Mouse (Mus musculus) spleen, adult 12 weeks (tissue): ENCODE measurements around the gene Apoa1.

Source experiments
- DNase-seq: peaks from one replicate; pipeline ENCODE4 v3.0.0; 2022; ENCODE audit warnings: low spot score

Apoa1 gene

GRCm38 (mm10) chr9:46228491-46228890 is at the start of gene Apoa1:
Gene Apoa1, plus strand, starts transcription at chr9:46228580.
- no peak for DNase-seq

DNA sequence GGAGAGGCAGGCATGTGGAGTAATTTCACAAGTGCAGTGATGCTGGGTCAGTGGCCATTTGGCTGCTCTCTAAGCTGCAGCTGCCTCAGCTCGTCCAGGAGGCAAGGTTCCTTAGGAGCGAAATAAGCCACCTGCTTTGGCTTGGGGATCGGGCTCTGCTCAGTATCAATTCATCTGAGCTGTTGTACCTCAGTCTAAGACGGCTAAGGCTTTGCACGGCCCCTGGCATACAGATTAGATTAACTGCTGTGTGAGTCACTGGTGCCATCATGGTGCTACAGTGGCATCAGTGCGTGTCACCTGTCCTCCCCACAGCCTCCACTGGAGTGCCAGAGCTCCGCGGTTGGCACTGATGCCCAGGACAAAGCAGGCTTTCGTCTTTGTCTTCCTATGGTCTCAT is 49.8 kb upstream of the Apoa1 start:
- no peak for DNase-seq

DNA sequence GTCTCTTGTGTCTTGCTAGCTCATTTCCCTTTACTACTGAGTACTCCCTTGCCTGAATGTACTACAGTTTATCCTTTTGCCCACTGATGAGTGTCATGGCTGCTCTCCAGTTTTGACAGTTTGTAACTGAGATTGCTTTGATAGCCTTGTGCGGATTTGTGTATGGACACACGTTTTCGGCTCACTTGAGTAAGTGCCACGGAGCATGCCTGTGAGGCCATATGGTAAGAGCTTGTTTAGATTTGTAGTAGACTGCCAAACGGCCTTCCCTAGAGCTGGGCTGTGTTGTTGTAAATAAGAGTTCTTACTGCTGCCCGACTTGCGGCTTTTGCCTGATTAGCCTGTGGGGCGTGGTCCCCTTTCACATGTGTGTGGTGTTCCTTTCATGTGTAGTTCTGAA is 47.1 kb upstream of the Apoa1 start:
- DNase-seq: no peak

- DNase-seq: no peak
Observed at GRCm38 (mm10) chr9:46184542-46184941, 43.8 kb upstream of the Apoa1 start.

GRCm38 (mm10) chr9:46185191-46185590 is 43.2 kb upstream of the Apoa1 start:
- no peak for DNase-seq

DNA sequence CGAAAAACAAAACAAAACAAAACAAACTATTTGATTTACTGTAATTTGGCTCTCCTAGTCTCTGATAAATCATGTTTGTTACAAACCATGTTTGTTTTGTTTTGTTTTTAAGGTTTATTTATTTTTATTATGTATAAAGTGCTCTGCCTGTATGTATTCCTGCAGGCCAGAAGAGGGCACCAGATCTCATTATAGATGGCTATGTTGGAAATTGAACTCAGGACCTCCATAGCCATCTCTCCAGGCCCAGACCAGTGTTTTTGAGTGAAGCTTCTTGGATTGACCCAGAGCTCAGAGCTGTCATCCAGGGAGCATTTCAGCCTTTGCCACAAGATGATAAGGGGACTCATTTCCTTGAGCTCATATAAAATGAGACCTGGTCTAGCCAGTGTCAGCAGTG is 42.0 kb upstream of the Apoa1 start:
- DNase-seq: no peak

DNA sequence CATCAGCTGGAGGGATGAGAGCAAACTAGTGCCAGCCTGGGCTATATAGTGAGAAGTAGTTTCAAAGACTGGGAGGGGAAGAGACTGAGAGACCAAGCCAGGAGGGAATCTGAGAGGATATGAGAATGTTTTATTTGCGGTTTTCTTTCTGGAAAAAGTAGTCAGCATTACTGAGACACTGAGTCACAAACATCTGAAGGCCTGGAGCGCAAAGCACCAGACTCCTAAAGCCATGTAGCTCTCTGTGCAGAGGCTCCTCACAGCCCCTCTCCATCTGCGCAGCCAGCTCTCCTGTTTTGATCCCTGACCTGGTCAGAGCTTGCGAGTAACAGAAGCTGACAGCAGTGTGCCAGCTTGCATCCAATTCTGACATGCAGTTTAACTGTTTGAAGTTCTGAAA is 40.0 kb upstream of the Apoa1 start:
- DNase-seq: no peak

DNA sequence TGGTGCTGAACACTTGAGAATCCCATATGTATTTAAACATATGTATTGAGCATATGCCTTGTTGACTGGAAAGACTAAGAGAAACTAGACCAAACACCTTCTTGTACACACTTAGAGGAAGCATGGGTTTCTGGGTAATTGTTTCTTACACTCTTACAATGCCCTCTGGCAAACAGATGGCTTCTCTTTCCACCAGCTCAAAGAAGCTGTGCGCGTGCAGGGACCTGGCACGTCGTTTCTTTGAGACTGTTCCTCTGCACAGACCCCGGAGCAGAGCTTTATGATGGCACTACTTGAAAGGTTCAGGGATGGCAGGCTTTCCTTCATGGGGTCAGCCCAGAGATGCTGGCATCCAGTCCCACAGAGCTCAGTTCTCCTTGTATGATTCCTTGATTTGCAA is 39.4 kb upstream of the Apoa1 start:
- no peak for DNase-seq

GRCm38 (mm10) chr9:46189381-46189780 is 39.0 kb upstream of the Apoa1 start:
- no peak for DNase-seq

DNA sequence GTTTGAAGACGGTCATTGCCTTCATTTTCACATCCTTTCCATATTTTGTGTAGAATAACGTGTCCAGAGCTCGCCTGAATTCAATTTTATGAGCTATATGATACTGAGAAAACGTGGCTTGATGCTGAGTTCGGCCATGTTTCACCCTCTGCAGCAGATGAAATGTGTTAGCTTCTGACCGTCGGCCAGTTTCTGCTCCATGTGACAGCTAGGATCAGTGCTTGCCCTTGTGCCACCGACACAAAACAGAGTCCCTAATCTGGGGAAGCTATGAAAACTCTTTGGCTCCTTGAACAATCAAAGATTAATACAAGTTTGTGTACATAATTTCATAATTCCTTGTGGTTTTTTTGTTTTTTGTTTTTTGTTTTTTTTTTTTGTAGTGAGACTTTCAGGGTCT is 37.1 kb upstream of the Apoa1 start:
- DNase-seq: no peak

DNA sequence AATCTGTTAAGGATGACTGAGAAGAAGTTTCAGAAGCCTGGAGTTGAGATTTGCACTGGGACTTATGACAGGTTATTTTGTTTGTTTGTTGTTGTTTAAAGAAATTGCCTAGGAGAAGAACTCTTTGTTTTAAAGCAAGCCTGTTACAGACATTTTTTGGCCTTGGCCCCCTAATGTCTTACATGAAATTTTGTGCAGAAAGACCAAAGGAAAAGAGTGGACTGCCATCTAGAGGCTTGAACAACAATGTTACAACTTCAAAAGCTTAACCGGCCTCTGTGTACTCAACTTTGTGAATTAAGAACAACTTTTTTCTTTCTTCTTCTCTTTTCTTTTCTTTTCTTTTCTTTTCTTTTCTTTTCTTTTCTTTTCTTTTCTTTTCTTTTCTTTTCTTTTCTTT is 36.7 kb upstream of the Apoa1 start:
- DNase-seq: no peak

GRCm38 (mm10) chr9:46192642-46193041 is 35.7 kb upstream of the Apoa1 start:
- DNase-seq: no peak

DNA sequence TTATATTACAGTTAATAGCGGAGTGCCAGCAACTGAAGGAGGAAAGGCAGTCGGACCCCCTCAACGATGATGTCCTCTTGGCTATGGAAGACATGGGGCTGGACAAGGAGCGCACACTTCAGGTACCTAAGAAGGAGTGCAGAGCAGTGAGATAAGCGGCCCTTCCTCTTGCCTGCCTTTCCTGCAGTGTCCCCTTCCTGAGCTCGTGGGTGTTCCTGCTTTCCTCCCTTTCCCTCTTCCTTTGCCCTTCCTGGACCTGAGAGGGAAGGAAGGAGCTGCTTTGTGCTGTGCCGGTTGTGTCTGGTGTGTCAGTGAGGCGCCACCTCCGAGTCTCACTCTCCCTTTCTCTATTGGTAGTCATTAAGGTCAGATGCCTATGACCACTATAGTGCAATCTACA is 33.6 kb upstream of the Apoa1 start:
- DNase-seq: no peak

- DNase-seq: no peak
Observed at GRCm38 (mm10) chr9:46196699-46197169, 31.6 kb upstream of the Apoa1 start.

GRCm38 (mm10) chr9:46198461-46198860 is 29.9 kb upstream of the Apoa1 start:
- no peak for DNase-seq

DNA sequence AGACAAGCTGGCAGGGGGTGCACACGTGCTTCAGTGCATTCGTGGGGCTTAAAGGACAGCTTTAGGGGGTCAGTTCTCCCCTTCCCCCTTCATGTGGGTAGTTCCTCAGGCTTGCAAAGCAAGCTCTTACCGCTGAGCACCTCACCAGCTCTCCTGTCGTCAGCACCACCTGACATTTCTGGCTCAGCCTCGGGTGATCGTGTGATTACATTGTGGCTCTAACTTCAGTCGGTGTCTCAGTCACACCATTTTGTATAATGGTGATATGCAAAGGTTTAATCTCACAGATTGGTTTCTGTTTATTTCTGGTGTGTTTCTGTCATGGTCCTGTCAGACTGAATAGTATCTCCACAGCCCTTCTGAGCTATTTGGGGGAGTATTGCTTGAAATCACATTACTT is 29.4 kb upstream of the Apoa1 start:
- no peak for DNase-seq

DNA sequence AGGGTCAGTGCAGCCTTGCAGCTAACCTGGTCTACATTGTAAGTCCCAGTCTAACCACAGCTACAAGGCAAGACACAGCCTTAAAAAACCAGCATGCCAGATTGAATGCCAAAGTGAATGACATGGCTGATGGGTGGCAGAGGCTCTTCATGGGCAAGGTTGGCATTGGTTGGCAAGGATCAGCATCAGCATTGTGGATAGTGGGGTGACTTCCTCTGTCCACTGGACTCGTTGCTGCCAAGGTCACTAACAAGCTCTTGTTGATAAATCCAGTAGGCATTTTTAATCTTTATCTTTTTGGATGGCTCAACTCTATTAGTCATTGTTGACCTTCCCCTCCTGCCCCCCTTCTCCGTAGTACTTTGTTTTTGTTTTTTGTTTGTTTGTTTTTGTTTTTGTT is 28.8 kb upstream of the Apoa1 start:
- no peak for DNase-seq

- no peak for DNase-seq
Observed at GRCm38 (mm10) chr9:46206834-46207500, 21.4 kb upstream of the Apoa1 start.

GRCm38 (mm10) chr9:46207501-46207869 is 20.9 kb upstream of the Apoa1 start:
- DNase-seq: no peak

- DNase-seq: no peak
Observed at GRCm38 (mm10) chr9:46208401-46208974, 19.9 kb upstream of the Apoa1 start.

DNA sequence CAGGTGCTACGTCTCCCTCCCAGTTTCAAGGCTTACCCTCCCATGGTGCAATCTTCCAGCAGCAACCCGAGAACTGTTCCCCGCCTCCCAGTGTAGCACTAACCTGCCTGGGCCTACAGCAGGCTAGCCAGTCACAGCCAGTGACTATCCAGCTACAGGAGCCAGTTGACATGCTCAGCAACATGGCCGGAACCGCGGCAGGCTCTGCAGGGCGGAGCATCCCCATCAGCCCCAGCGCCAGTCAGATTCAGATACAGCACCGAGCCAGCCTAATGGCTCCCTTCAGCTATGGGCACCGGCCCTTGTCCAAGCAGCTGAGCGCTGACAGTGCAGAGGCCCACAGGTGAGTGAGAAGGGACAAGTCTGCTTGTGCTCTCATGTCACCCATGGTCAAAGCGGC is 17.9 kb upstream of the Apoa1 start:
- no peak for DNase-seq

DNA sequence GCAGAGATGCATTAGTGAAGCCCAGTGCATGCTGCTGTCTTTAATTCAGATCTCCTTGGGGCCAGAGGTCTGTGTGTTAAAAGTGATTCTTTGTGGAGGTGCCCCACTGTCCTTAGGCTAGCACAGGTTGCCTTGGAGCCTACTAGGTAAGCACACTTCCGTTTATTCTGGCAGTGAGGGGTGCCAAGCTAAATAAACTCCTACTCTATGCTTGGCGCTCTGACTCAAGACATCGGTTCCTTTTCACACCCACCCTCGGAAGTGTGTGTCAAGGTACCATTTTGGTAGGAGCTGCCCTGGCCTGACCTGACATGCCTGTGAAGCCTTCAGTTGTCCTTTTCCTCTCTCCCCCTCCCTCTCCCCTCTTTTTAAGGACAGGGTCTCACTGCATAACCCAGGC is 14.1 kb upstream of the Apoa1 start:
- no peak for DNase-seq

DNA sequence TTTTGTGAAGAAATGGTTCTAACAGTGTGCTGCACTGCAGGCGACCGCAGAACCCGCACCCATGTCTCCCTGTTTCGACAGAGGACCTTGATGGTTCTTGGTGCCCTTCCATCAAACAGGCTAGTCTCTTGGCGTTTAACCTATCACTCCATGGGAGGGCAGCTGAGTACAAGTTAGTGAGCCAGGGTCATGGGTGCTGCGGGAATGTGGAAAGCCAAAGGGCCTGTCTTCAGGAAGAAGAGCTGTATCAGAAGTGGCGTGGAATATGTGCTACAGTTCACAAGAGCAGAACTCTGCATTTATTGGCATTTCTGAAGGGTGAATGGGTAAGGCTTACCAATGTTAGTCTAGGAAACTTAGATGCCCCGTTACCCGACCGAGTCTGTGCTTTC is 13.4 kb upstream of the Apoa1 start:
- DNase-seq: no peak
